In the genomic region with DNA sequence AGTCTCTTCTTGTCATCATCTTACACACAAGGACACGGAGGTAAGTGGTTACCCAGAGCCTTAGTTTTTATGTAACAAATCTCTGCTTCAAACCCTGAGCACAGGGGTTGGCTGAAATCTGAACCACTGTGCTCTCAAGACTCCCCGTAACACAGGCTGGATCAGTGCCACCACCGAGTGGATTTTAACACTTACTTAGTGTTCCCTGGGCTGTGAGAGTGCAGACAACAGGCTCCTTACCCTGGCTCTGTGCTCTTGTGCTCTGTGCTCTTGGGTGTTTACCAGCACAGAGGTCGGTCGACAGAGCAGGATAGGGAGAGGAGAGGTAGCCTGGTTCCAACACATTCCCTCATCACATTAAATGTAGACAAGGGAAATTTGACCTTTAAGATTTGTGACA, we compare ENCODE assay signal across 13 mouse cellular contexts.
DNase-seq lines count a peak whose midpoint lies in the region; ATAC-seq and TF ChIP-seq lines count a peak whose summit lies in the region.
"Had no signal": no experiment of that assay in that cellular context is flagged by ENCODE, and none has a peak within 500 bp of the region (broad histone marks: within the 10 kb centered on the region; RNA-seq: fewer than 3 reads in every experiment).

No protein-coding gene starts in this region.

- no peak overlapping the region for H3K9ac ChIP-seq in heart, embryonic 13.5 days
- H3K9ac ChIP-seq in limb, embryonic 13.5 days: no peak overlapping the region
- no peak overlapping the region for H3K9ac ChIP-seq in intestine, embryonic 16.5 days (ENCODE audit: low read depth, low read length)
- H3K9ac ChIP-seq: forebrain, postnatal 0 days had no signal

- no peak for ATAC-seq in heart, embryonic 13.5 days (ENCODE audit: extremely low read depth, insufficient number of reproducible peaks, low FRiP score, low TSS enrichment)
- ATAC-seq in limb, embryonic 13.5 days (ENCODE audit: low FRiP score, low read depth): peak; percentile 82
- ATAC-seq in intestine, embryonic 16.5 days: no peak
- ATAC-seq: forebrain, postnatal 0 days had no signal

- no peaks in the 10 kb centered on the region for H3K27me3 ChIP-seq in heart, embryonic 13.5 days (replicated peaks)
- H3K27me3 ChIP-seq in heart, embryonic 10.5 days (ENCODE audit: insufficient read depth, poor library complexity, severe bottlenecking): no peaks in the 10 kb centered on the region
- H3K27me3 ChIP-seq in limb, embryonic 13.5 days: no peaks in the 10 kb centered on the region
- no peaks in the 10 kb centered on the region for H3K27me3 ChIP-seq in intestine, embryonic 16.5 days (replicated peaks; ENCODE audit: control insufficient read depth, insufficient read depth, low read length)
- no peaks in the 10 kb centered on the region for H3K27me3 ChIP-seq in midbrain, embryonic 10.5 days (ENCODE audit: low read depth, poor library complexity, severe bottlenecking)

- TF ChIP-seq CTCF in gastrocnemius, adult 2 months (IDR thresholded peaks at IDR 0.05): no peak

- no peaks in the 10 kb centered on the region for H3K36me3 ChIP-seq in heart, embryonic 13.5 days
- no peaks in the 10 kb centered on the region for H3K36me3 ChIP-seq in heart, embryonic 10.5 days
- no peaks in the 10 kb centered on the region for H3K36me3 ChIP-seq in limb, embryonic 13.5 days
- no peaks in the 10 kb centered on the region for H3K36me3 ChIP-seq in intestine, embryonic 16.5 days (ENCODE audit: control insufficient read depth, insufficient read depth, low read length)
- no peaks in the 10 kb centered on the region for H3K36me3 ChIP-seq in midbrain, embryonic 10.5 days

- 0 out of 2 replicates have a peak overlapping the region, but pooled peaks have one; percentile 32 for H3K27ac ChIP-seq in heart, embryonic 13.5 days (replicated peaks)
- H3K27ac ChIP-seq in heart, embryonic 10.5 days: no peak overlapping the region
- H3K27ac ChIP-seq in gastrocnemius, adult 2 months: no peak overlapping the region
- peak overlapping the region; percentile 78; the same call in 1 of the 2 replicates for H3K27ac ChIP-seq in limb, embryonic 13.5 days
- no peak overlapping the region for H3K27ac ChIP-seq in intestine, embryonic 16.5 days (ENCODE audit: low read length)
- no peak overlapping the region for H3K27ac ChIP-seq in midbrain, embryonic 10.5 days (replicated peaks)
- H3K27ac ChIP-seq: left cerebral cortex, adult 2 months; stomach, postnatal 0 days had no signal

- peaks cover 43% of the 10 kb centered on the region for H3K4me1 ChIP-seq in heart, embryonic 13.5 days
- H3K4me1 ChIP-seq in heart, embryonic 10.5 days: peaks cover 15% of the 10 kb centered on the region
- peaks cover 52% of the 10 kb centered on the region for H3K4me1 ChIP-seq in limb, embryonic 13.5 days
- H3K4me1 ChIP-seq in intestine, embryonic 16.5 days (ENCODE audit: control insufficient read depth, insufficient read depth, low read length): no peaks in the 10 kb centered on the region
- peaks cover 32% of the 10 kb centered on the region for H3K4me1 ChIP-seq in midbrain, embryonic 10.5 days

- no peak for DNase-seq in heart, embryonic 10.5 days (ENCODE audit: low spot score)
- peak; percentile 45 for DNase-seq in gastrocnemius, adult 2 months
- peak; percentile 56 for DNase-seq in lung, postnatal 25 days (ENCODE audit: low spot score)
- no peak for DNase-seq in cerebellum, adult 11 months
- no peak for DNase-seq in midbrain, embryonic 10.5 days (ENCODE audit: low spot score)
- DNase-seq: cerebellum, adult 9-10 months; forebrain, postnatal 0 days; midbrain, embryonic 14.5 days had no signal

- H3K9me3 ChIP-seq in heart, embryonic 13.5 days: no peaks in the 10 kb centered on the region
- no peaks in the 10 kb centered on the region for H3K9me3 ChIP-seq in heart, embryonic 10.5 days
- H3K9me3 ChIP-seq in limb, embryonic 13.5 days: no peaks in the 10 kb centered on the region
- no peaks in the 10 kb centered on the region for H3K9me3 ChIP-seq in intestine, embryonic 16.5 days (ENCODE audit: control insufficient read depth, low read length)
- no peaks in the 10 kb centered on the region for H3K9me3 ChIP-seq in midbrain, embryonic 10.5 days (replicated peaks)

- no peak overlapping the region for H3K4me3 ChIP-seq in heart, embryonic 13.5 days
- H3K4me3 ChIP-seq in heart, embryonic 10.5 days: no peak overlapping the region
- H3K4me3 ChIP-seq in gastrocnemius, adult 2 months: no peak overlapping the region
- H3K4me3 ChIP-seq in limb, embryonic 13.5 days: no peak overlapping the region
- no peak overlapping the region for H3K4me3 ChIP-seq in intestine, embryonic 16.5 days (ENCODE audit: low read length)
- no peak overlapping the region for H3K4me3 ChIP-seq in midbrain, embryonic 10.5 days
- H3K4me3 ChIP-seq: left cerebral cortex, adult 2 months had no signal

- intact Hi-C loops in gastrocnemius, adult 2 months (cut with DNase I): no loop called here

- 19% methylated on average over 5 of the region's 5 CpGs for WGBS in heart, embryonic 13.5 days
- 30% methylated on average over 5 of the region's 5 CpGs for WGBS in heart, embryonic 10.5 days
- 18% methylated on average over 5 of the region's 5 CpGs for WGBS in limb, embryonic 13.5 days
- 36% methylated on average over 5 of the region's 5 CpGs for WGBS in intestine, embryonic 16.5 days
- WGBS in midbrain, embryonic 10.5 days: 63% methylated on average over 5 of the region's 5 CpGs

- no peak overlapping the region for H3K4me2 ChIP-seq in heart, embryonic 13.5 days
- no peak overlapping the region; the same call in 1 of the 2 replicates for H3K4me2 ChIP-seq in limb, embryonic 13.5 days (replicated peaks)
- no peak overlapping the region for H3K4me2 ChIP-seq in intestine, embryonic 16.5 days (ENCODE audit: low read depth, low read length)

Comparison
In these comparisons a context has a peak if more than half of its experiments do, and no peak if none do; other contexts are left out.
1. H3K27ac ChIP-seq: peak in heart, embryonic 13.5 days (single experiment) and limb, embryonic 13.5 days (single experiment); none in heart, embryonic 10.5 days (single experiment), gastrocnemius, adult 2 months (single experiment), intestine, embryonic 16.5 days (single experiment) and midbrain, embryonic 10.5 days (single experiment).
2. DNase-seq: peak in gastrocnemius, adult 2 months (single experiment) and lung, postnatal 25 days (single experiment); none in heart, embryonic 10.5 days (single experiment), cerebellum, adult 11 months (single experiment) and midbrain, embryonic 10.5 days (single experiment).